Mouse (Mus musculus) frontal cortex, postnatal 25 days (tissue): ENCODE measurements around the gene Mtmr1.
"Not testable (repeated sequence)": the region's sequence is repeated elsewhere in the genome, so short reads cannot be mapped to it uniquely, and the experiment has no call there.

Experiments
- DNase-seq, 2 experiments: peaks; one replicate each; pipeline ENCODE4 v3.0.0; 2022; ENCODE audit warnings: low spot score in 2 of 2

The Mtmr1 gene

GRCm38 (mm10) chrX:71364554-71364991, at the start of gene Mtmr1:
TSS of gene Mtmr1 (plus strand) at chrX:71364760.
- DNase-seq: peak; percentile 41 to 55

DNA sequence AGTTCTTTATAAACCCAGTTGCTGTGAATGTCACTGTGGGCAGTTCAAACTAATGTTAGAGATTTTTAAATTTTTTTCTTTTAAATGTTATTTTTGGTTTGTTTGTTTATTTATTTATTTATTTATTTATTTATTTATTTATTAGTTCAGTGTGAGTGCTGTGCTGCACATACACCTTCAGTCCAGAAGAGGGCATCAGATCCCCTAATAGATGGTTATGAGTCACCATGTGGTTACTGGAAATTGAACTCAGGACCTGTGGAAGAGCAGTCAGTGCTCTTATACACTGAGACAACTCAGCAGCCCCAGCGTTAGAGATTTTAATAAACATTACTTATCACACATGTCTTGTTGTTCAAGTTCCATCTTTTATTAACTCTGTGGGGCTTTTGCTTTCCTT, 12.5 kb upstream of the Mtmr1 start:
- no peak for DNase-seq

GRCm38 (mm10) chrX:71355331-71355730, 9.2 kb upstream of the Mtmr1 start:
- no peak for DNase-seq

DNA sequence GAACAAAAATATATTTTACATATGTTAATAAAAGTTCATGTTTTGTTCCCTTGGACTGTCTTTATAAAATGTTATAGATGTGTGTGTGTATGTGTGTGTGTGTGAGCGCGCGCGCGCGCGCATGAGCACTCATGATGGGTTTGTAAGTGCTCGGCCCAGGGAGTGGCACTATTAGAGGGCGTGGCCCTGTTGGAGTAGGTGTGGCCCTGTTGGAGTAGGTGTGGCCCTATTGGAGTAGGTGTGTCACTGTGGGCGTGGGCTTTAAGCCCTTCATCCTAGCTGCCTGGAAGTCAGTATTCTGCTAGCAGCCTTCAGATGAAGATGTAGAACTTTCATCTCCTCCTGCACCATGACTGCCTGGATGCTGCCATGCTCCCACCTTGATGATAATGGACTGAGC, 2.8 kb upstream of the Mtmr1 start:
- DNase-seq: not testable (repeated sequence)

GRCm38 (mm10) chrX:71364062-71364461, 498 bp upstream of the Mtmr1 start:
- peak in 1 of 2 experiments; percentile 7 for DNase-seq

DNA sequence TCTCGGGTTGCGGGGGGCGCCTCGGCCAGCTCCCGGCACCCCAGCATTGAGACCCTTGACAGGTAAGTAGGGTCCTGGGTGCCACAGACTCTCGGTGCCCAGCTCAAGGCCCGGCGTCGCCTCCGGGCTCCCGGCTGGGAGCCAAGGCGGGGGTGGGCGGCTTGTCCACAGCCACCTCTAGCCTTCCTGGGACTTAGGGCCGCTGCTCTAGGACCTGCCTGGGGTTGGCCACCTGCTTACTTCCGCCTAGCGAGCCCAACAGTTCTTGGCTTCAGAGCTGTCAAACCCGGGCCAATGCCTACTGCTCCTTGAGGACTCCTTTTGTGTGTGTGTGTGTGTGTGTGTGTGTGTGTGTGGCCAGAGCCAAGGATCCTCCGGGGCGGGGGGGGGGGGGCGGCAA, 451 bp downstream of the Mtmr1 start:
- peak in 1 of 2 experiments; percentile 3 for DNase-seq

DNA sequence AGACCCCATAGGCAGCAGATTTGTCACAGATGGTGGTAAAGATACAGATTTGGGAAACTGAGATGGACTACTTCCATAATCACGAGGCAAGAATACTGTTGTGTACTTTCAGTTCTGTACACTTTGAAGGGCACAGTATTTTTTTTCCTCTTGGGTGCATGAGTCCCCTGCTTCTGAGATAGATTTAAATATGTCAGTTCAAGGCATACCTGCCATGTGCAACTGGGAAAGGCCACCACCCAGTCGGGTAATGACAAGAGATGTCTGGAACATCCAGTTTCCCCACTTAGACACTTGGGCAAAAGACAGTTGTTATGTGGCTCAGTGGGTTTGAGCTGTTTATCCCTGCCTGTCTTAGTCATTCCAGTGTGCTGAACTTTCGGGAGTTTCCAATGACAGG, 950 bp downstream of the Mtmr1 start:
- no peak for DNase-seq

DNA sequence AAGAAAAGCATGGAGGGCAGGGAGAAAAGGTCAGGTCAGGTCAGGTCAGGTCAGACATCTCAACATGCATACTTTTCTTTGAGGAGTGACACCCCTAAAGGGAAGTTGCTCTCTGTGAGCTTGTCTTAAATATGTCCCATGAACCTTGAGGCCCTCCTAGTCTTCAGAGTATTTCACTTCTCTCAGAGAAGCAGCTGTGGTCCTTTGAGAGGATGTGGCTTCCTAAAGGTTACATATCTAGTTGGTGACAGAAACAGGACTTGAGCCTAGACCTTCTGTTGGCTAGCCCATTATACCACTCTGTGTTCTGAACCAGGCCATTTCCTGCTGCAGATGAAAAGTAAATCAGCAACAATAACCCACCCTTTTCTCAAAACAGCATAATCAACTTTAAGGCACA, 2.4 kb downstream of the Mtmr1 start:
- no peak for DNase-seq

DNA sequence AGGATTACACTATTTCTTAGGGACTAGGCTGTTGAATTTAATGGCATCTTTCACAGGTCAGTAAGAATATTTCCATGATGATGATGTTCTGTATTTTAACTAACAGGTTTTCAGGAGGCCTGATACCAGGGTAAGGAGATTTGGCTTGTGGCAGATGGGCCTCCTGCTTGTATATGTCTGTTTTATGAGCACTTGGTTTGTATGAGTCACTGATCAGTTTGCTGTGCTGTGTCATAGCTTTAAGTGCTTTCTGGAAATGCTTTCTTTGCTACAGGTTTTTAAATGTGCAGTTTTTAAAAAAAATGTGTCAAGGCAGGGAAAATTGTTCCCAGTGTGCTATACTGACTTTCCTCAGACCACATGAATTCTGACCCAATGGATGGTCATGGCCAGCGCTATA, 12.2 kb downstream of the Mtmr1 start:
- DNase-seq: no peak

GRCm38 (mm10) chrX:71378435-71378834, 13.9 kb downstream of the Mtmr1 start:
- DNase-seq: no peak

DNA sequence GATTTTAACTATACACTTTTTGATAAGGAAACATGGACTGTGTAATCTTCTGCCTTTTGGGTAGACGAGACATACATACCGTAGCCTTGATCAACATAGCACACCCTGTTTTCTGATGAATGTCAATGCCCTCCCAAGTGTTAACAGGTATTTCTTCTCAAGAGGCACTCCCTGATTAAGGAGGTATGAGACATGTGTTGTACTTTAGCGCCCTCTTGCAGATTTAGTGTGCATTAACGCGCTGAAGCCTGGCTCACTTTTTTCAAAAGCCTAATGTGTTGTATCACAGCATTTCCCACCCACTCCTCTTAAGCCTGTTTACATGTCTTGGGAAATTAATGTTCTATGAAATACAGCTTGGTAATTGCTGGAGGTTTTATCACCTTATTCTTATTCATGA, 17.0 kb downstream of the Mtmr1 start:
- no peak for DNase-seq

DNA sequence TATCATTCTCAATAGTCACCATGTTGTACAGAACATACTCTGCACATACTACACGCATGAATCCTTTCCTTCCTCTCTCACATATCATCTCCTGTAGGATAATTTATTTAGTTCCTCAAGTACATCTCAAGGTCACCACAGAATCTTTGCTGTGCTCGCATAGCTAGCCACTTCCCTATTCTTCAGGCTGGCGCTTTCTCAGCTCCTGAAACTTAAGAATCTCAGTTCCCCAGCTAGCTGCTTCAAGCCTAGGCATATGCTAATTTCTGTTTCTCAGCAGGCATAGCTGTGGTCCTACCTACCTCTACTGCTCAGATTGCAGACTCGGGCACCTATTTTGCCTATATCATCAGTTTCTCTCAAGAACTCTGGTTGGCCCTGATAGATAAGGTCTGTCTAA, 31.8 kb downstream of the Mtmr1 start:
- no peak for DNase-seq

- DNase-seq: no peak
These were observed 41.7 kb downstream of the Mtmr1 start for GRCm38 (mm10) chrX:71406290-71406689.

DNA sequence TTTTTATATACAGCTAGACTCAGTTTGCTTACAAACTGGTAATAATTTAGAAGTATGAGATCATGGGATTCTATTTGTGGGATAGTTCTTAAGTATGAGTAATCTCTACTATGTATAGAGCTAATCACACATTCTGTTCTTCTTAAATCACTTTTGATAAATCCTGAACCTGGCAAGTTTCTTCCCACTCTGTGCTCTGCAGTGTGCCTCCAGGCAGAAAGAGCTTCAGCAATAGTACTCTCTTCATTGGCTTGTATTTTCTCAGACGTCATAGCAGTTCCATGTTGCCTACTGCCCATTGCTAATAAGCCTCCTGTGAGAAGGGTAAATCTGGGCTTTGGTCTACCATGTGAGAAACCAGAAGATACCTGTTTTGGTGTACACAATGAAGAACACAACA, 43.8 kb downstream of the Mtmr1 start:
- no peak for DNase-seq

DNA sequence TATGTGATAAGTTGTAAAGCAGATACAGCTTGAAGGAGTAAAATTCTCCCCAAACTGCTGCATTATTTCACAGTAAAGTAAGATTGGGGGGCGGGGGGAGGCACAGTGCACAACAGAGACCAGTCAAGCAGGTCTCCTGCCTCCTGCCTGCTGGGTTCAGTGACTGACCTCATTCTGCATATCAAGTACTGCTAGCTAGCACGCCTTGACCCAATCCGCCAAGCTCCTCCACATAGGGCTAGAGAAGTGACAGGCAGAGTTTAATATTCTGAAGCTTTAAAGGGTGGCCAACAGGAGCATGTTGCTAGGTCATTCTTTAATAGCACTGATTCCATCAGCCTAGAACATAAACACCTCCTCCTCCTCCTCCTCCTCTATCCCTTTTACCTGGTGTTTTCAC, 48.2 kb downstream of the Mtmr1 start:
- DNase-seq: no peak

GRCm38 (mm10) chrX:71413616-71414015, 49.1 kb downstream of the Mtmr1 start:
- DNase-seq: no peak

- DNase-seq: no peak
These were observed 60.3 kb downstream of the Mtmr1 start for GRCm38 (mm10) chrX:71424852-71425251.

- peak; percentile 77 to 78 for DNase-seq
These were observed 61.4 kb downstream of the Mtmr1 start for GRCm38 (mm10) chrX:71425746-71426519.

- no peak for DNase-seq
These were observed 62.9 kb downstream of the Mtmr1 start for GRCm38 (mm10) chrX:71427491-71427890.

GRCm38 (mm10) chrX:71430900-71431299, 66.3 kb downstream of the Mtmr1 start:
- no peak for DNase-seq

DNA sequence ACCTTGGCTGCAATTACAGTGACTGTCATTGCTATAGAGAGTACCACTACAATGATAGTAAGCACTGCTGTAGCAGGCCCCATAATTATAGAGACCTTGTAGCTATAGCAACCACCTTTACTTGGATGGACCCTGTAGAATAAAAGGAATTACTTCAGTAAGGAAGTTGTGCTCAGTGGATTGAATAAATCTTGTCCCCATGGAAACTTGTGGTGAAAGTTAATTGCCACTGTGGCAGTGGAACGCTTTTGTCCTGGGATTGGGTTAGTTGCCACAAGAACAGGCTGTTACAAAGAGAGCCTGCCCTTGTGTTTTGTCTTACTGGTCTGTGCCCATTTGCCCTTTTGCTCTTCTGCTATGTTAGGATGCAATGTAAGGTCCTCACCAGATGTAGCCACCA, 69.9 kb downstream of the Mtmr1 start:
- DNase-seq: no peak

- DNase-seq: no peak
These were observed 70.3 kb downstream of the Mtmr1 start for GRCm38 (mm10) chrX:71434860-71435259.

- DNase-seq: no peak
These were observed 71.0 kb downstream of the Mtmr1 start for GRCm38 (mm10) chrX:71435542-71435941.

- no peak for DNase-seq
These were observed 74.9 kb downstream of the Mtmr1 start for GRCm38 (mm10) chrX:71439473-71439872.
